Mouse (Mus musculus): ENCODE results near the gene Atf6. TPM values are rescaled to one million over a fixed set of nuclear protein-coding genes. Genes with fewer than 3 reads are reported as not detected.

Atf6 gene
- total and polyA plus RNA-seq, 3 experiments, result 33.8 to 47.0 (median 35.3) TPM

DNA sequence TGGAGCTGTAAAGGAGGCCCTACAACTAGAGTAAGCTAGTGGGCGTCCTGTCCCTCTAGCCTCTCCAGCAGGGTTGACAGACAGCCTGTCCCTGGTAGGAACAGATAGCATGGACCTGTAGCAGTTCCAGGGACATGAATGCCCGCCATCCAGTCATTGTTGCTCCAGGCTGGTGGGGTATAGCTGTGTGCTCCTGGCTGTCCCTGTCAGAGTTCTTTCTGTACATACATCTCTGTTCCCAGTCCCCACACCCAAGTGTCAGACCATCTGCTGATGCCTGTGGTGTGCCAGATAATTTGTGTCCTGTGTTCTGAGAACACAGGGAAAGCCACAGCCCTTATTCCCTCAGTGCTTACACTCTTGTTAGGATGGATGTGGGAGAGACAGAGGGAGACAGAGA is 187.9 kb downstream of the Atf6 start:
- dilution Hi-C loops (cut with MboI; ENCODE audit: extremely low pct_ligation_motif_present, extremely low pct_unique_long_range_greater_than_20kb, low sequenced_read_pairs), result no loop called here
- Histone ChIP-seq H3K36me3 (replicated peaks in 1 of 2; ENCODE audit: control insufficient read depth in 1 of 2, insufficient read depth in 1 of 2, low read length in 1 of 2) (no peaks in the 10 kb centered on the region), H3K9ac (ENCODE audit: insufficient read depth, low read depth) (no peak overlapping the region), H3K4me2 (ENCODE audit: insufficient read depth, low read depth, poor library complexity, severe bottlenecking) (no peak overlapping the region), H3K4me3 (replicated peaks in 1 of 3; ENCODE audit: low read depth in 2 of 3, low read length in 2 of 3, poor library complexity in 1 of 3) (no peak overlapping the region), H3K27me3 (replicated peaks) (no peaks in the 10 kb centered on the region), H3K79me2 (replicated peaks; ENCODE audit: control insufficient read depth, extremely low read depth, insufficient read depth, poor library complexity, severe bottlenecking) (no peaks in the 10 kb centered on the region), H3K9me3 (replicated peaks; ENCODE audit: low read length) (peaks cover 4% of the 10 kb centered on the region), H3K27ac (ENCODE audit: insufficient read depth, low read depth) (no peak overlapping the region), H3K4me1 (ENCODE audit: control insufficient read depth in 1 of 2, insufficient read depth in 2 of 2) (peaks cover 9 to 11% of the 10 kb centered on the region in 2 experiments)
- DNase-seq (ENCODE audit: extremely low read depth), result no peak
- TF ChIP-seq POLR2A (IDR thresholded peaks at IDR 0.05; ENCODE audit: low read depth, low read length), result no peak
- no peak for TF ChIP-seq ZNF384 (IDR thresholded peaks at IDR 0.05; ENCODE audit: low read depth, low read length)
- TF ChIP-seq TCF12 (IDR thresholded peaks at IDR 0.05; ENCODE audit: low read depth, low read length), result no peak
- TF ChIP-seq ZMIZ1 (IDR thresholded peaks at IDR 0.05; ENCODE audit: low read depth, low read length), result no peak
- no peak for TF ChIP-seq NELFE (IDR thresholded peaks at IDR 0.05; ENCODE audit: low read depth, low read length)
- no peak for TF ChIP-seq BHLHE40 (IDR thresholded peaks at IDR 0.05; ENCODE audit: low read depth, low read length)
- TF ChIP-seq ZC3H11A (IDR thresholded peaks at IDR 0.05; ENCODE audit: low read depth, low read length), result no peak
- TF ChIP-seq RAD21 (IDR thresholded peaks at IDR 0.05; ENCODE audit: low read depth, low read length), result no peak
- no peak for TF ChIP-seq KAT2A (IDR thresholded peaks at IDR 0.05; ENCODE audit: insufficient replicate concordance, low read length)
- no peak for TF ChIP-seq HCFC1 (IDR thresholded peaks at IDR 0.05; ENCODE audit: low read depth, low read length)
- TF ChIP-seq ETS1 (conservative IDR thresholded peaks at IDR 0.05; ENCODE audit: low read depth, low read length), result no peak
- in situ Hi-C loops (cut with MboI; ENCODE audit: low pct_ligation_motif_present, low pct_unique_long_range_greater_than_20kb, low sequenced_read_pairs), result no loop called here

DNA sequence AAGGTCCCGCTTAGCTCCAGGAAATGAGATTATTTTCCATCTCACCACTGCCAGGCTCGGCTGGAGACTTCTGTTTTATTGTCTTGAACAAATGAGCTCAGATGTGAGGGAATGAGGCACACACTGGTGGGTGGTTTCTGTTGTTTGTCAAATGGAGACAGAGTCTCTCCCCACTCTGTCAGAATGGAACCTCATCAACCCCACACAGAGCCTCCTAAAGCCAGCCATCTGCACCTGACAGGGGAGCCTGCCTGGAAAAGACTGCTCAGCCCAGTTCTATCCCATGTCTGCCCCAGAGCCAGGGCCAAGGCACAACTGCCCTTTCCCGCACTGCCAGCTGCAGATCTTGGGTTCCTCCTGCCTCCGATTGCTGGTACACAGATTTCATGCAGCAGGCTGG is 188.7 kb downstream of the Atf6 start:
- Histone ChIP-seq H3K79me2 (replicated peaks; ENCODE audit: control insufficient read depth, extremely low read depth, insufficient read depth, poor library complexity, severe bottlenecking) (no peaks in the 10 kb centered on the region), H3K4me2 (ENCODE audit: insufficient read depth, low read depth, poor library complexity, severe bottlenecking) (no peak overlapping the region), H3K27me3 (replicated peaks) (no peaks in the 10 kb centered on the region), H3K4me1 (ENCODE audit: control insufficient read depth in 1 of 2, insufficient read depth in 2 of 2) (peaks cover 6% of the 10 kb centered on the region in 2 experiments), H3K9me3 (replicated peaks; ENCODE audit: low read length) (peaks cover 4% of the 10 kb centered on the region), H3K4me3 (replicated peaks in 1 of 3; ENCODE audit: low read depth in 2 of 3, low read length in 2 of 3, poor library complexity in 1 of 3) (no peak overlapping the region), H3K36me3 (replicated peaks in 1 of 2; ENCODE audit: control insufficient read depth in 1 of 2, insufficient read depth in 1 of 2, low read length in 1 of 2) (no peaks in the 10 kb centered on the region), H3K27ac (ENCODE audit: insufficient read depth, low read depth) (no peak overlapping the region), H3K9ac (ENCODE audit: insufficient read depth, low read depth) (no peak overlapping the region)
- in situ Hi-C loops (cut with MboI; ENCODE audit: low pct_ligation_motif_present, low pct_unique_long_range_greater_than_20kb, low sequenced_read_pairs), result no loop called here
- no peak for DNase-seq (ENCODE audit: extremely low read depth)
- dilution Hi-C loops (cut with MboI; ENCODE audit: extremely low pct_ligation_motif_present, extremely low pct_unique_long_range_greater_than_20kb, low sequenced_read_pairs), result no loop called here
- TF ChIP-seq CHD1 (IDR thresholded peaks at IDR 0.05; ENCODE audit: low read depth, low read length) (no peak), E2F4 (IDR thresholded peaks at IDR 0.05; ENCODE audit: insufficient replicate concordance, low read depth, low read length) (no peak), POLR2AphosphoS2 (IDR thresholded peaks at IDR 0.05; ENCODE audit: low read depth, low read length) (no peak), HCFC1 (IDR thresholded peaks at IDR 0.05; ENCODE audit: low read depth, low read length) (no peak), ZMIZ1 (IDR thresholded peaks at IDR 0.05; ENCODE audit: low read depth, low read length) (no peak), TBP (conservative IDR thresholded peaks at IDR 0.05; ENCODE audit: low read depth, low read length) (no peak), RCOR1 (conservative IDR thresholded peaks at IDR 0.05; ENCODE audit: low read depth, low read length) (no peak), ETS1 (conservative IDR thresholded peaks at IDR 0.05; ENCODE audit: low read depth, low read length) (no peak), IRF4 (IDR thresholded peaks at IDR 0.05; ENCODE audit: low read depth, low read length) (no peak), MAX (IDR thresholded peaks at IDR 0.05; ENCODE audit: low read length) (no peak), USF2 (conservative IDR thresholded peaks at IDR 0.05; ENCODE audit: low read depth, low read length) (no peak), TCF12 (IDR thresholded peaks at IDR 0.05; ENCODE audit: low read depth, low read length) (no peak), CHD2 (IDR thresholded peaks at IDR 0.05; ENCODE audit: low read length) (no peak), MEF2A (IDR thresholded peaks at IDR 0.05; ENCODE audit: borderline replicate concordance, low read depth, low read length) (no peak), GABPA (IDR thresholded peaks at IDR 0.05; ENCODE audit: insufficient replicate concordance, low read depth, low read length) (no peak), USF1 (IDR thresholded peaks at IDR 0.05; ENCODE audit: low read depth, low read length) (no peak), JUN (IDR thresholded peaks at IDR 0.05; ENCODE audit: insufficient read depth, low read depth, low read length) (no peak), ELF1 (IDR thresholded peaks at IDR 0.05; ENCODE audit: low read depth, low read length) (no peak), PAX5 (IDR thresholded peaks at IDR 0.05; ENCODE audit: low read length) (no peak)
